Mouse (Mus musculus) ES-E14 (cell line): Measurements from ENCODE around the gene Pgp.

Experiments used
- CHD2 ChIP-seq: IDR thresholded peaks from 2 replicates; pipeline ENCODE4 v1.6.1; 2014; ENCODE audit warnings: mild to moderate bottlenecking, low read depth, low read length, inconsistent platforms
- HCFC1 ChIP-seq: IDR thresholded peaks from 2 replicates; pipeline ENCODE4 v1.6.1; 2012; ENCODE audit warnings: low read length, inconsistent platforms, borderline replicate concordance; ENCODE audit not compliant: insufficient read depth
- MAFK ChIP-seq: IDR thresholded peaks from 2 replicates; pipeline ENCODE4 v1.6.1; 2014; ENCODE audit warnings: mild to moderate bottlenecking, low read depth, low read length, inconsistent platforms; ENCODE audit not compliant: insufficient read depth
- ZC3H11A ChIP-seq: IDR thresholded peaks from 2 replicates; pipeline ENCODE4 v1.6.1; 2012; ENCODE audit warnings: low read depth, mild to moderate bottlenecking, inconsistent platforms, low read length, borderline replicate concordance
- ZNF384 ChIP-seq: IDR thresholded peaks from 2 replicates; pipeline ENCODE4 v1.6.1; 2012; ENCODE audit warnings: low read depth, low read length, inconsistent platforms

DNA sequence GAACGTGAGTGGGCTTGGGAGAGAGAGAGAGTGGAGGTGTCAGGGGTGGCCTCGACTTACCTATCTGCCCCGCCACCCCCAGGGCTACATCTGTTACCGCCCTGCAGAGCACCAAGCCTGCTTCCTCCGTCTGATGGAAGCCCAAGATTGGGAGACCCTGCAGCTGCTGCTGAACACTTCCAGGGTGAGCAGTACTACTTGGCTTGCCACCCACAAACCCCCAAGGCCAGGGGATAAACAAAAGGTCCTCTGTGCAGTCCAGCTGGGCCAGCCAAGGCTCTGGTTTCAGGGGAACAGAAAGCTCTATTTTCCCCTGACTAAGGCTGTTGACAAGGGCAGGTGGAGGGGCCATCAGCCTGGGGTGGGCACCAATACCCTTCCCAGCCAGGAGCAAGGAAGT, 4.4 kb downstream of the Pgp start:
- no peak for TF ChIP-seq MAFK
- TF ChIP-seq HCFC1, result no peak
- no peak for TF ChIP-seq CHD2
- TF ChIP-seq ZNF384, result no peak
- TF ChIP-seq ZC3H11A, result no peak
